Mouse (Mus musculus): Measurements from ENCODE around the gene Ccdc33. TPM values are rescaled to one million over a fixed set of nuclear protein-coding genes. Genes with fewer than 3 reads are reported as not detected.

Gene Ccdc33
- polyA plus RNA-seq, 1 experiment from 2014 or later: not detected

DNA sequence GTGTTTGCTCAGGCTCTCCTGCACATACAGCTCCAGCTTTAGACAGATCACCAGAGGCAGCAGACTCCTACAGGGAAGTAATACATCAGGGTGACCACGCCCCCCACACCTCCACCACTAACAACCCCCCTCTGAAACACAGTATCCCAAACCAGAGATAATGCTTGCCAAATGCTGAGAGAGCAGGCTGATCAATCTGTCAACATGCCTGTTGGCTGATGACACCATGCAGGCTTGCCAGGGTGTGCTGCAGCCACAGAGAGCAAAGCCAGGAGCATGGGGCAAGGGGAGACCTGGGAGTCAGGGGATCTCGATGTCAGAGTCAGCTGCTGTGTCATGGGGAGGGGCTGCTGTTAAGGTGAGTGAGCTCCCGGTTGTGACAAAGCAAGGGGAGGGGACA is 55.1 kb downstream of the Ccdc33 start, which contains the start of gene Stra6:
Gene Stra6 (plus strand): TSS at position 258 of the 400 bp plus-strand sequence.
- Histone ChIP-seq H3K9ac (no peak within 1 kb of the TSS), H3K36me3 (no peaks in the 10 kb centered on the region), H3K4me2 (no peak within 1 kb of the TSS), H3K27ac (ENCODE audit: poor library complexity, severe bottlenecking) (no peak within 1 kb of the TSS), H3K4me3 (no peak within 1 kb of the TSS), H3K4me1 (replicated peaks) (peaks cover 55% of the 10 kb centered on the region), H3K9me3 (replicated peaks) (no peaks in the 10 kb centered on the region), H3K27me3 (replicated peaks) (peaks cover 48% of the 10 kb centered on the region)
- no peak for ATAC-seq (ENCODE audit: insufficient number of reproducible peaks, low FRiP score)
- 8% methylated on average over 3 of the region's 3 CpGs for WGBS

DNA sequence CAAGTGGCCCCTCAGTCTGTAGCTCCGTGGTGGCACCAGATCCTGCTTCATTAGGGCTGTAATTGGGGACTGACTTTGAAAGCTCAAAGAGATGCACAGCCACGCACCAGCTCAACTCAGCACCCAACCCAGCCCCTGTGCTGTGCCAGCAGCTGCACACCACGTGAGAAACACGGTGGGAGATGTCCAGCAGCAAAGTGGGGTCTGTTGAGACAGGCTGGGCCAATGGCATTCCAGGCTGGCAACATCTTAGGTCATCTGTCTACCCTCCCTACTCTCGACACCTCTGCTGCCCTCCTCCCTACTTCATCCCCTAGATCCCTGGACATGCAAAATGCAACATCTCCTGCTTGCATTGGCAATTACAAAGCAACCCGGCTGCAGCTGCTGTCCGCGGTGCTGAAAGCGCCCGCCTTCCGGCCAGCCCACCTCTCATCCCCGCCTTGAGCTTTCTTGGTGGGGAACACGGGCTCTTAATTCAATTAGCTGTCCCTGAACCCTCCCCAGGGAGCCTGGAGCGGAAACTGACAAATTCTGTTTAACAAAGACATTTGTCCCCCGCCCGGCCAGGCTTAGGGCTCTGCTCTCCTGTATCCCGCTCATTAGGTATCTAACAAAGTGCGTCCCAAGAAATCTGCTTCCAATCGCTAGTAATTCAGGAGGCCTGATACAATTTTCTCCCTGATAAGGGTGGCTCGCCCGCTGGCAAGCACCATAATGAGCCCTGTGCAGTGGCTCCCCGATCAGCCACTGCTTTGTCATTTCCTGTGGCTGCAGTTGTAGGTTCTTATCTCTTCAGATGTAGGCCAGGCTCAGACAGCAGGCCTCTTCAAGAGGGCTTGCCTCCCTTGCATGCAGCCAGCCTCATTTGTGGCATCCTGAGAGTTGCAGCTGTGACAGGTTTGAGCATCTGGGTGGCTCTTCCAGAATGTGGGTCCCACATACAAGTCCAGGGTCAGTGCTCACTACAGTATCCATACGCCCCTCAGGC is 57.7 kb downstream of the Ccdc33 start:
- peaks cover 61% of the 10 kb centered on the region for H3K27me3 ChIP-seq (replicated peaks)
- WGBS: 6% methylated on average over 23 of the region's 23 CpGs

DNA sequence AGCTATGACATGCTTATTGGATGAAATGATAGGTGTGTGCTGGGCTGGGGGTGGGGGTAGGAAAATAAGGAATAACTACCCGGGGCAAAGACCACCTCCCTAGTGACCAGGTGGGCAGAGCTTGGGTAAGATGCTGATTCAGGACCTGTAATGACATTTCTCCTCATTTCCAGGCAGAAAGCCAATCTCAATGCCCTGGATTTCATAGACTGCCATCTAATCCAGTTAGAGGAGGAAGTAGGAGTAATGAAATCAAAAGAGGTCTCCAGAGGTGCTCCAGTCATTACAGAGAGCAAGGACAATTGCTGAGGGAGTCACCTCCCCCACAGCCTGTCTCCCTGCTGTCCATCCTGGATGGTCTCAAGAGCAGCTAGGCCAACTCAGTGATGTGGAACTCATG is 58.7 kb downstream of the Ccdc33 start:
- 45% methylated on average over 1 of the region's 1 CpGs for WGBS
- H3K36me3 ChIP-seq: no peaks in the 10 kb centered on the region
- ATAC-seq (ENCODE audit: insufficient number of reproducible peaks, low FRiP score): no peak
- no peaks in the 10 kb centered on the region for H3K9me3 ChIP-seq (replicated peaks)
- no peak overlapping the region for H3K9ac ChIP-seq
- no peak overlapping the region for H3K27ac ChIP-seq (ENCODE audit: poor library complexity, severe bottlenecking)
- H3K4me3 ChIP-seq: no peak overlapping the region
- H3K4me2 ChIP-seq: no peak overlapping the region
- H3K27me3 ChIP-seq (replicated peaks): peaks cover 65% of the 10 kb centered on the region
- peaks cover 46% of the 10 kb centered on the region for H3K4me1 ChIP-seq (replicated peaks)

More for the DNA sequence above, 57.7 kb downstream of the Ccdc33 start:
- H3K4me3 ChIP-seq: no peak overlapping the region
- no peak for ATAC-seq (ENCODE audit: insufficient number of reproducible peaks, low FRiP score)
- no peak overlapping the region for H3K27ac ChIP-seq (ENCODE audit: poor library complexity, severe bottlenecking)
- no peak overlapping the region for H3K9ac ChIP-seq
- no peak overlapping the region for H3K4me2 ChIP-seq
- H3K9me3 ChIP-seq (replicated peaks): no peaks in the 10 kb centered on the region
- H3K36me3 ChIP-seq: no peaks in the 10 kb centered on the region
- H3K4me1 ChIP-seq (replicated peaks): peaks cover 39% of the 10 kb centered on the region

DNA sequence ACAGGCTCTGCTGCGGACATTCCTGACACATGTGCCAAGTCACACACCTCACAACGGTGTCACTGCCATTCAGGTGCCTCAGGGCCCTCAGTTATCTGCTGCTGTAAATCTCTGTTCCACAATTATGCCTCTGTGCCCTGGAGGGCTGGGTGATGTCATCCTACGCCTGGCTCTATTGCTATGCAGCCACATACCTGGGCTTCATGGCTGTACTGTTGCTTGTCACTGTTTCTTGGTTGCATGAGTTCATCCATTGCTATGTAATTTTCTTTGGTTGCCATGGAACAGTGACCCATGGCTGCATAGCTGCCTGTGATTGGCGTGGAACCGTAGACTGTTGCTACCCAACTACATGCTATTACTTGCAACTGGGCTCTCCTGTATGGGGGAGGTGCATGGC is 63.0 kb downstream of the Ccdc33 start:
- peaks cover 62% of the 10 kb centered on the region for H3K27me3 ChIP-seq (replicated peaks)
- no peak overlapping the region for H3K9ac ChIP-seq
- ATAC-seq (ENCODE audit: insufficient number of reproducible peaks, low FRiP score): no peak
- 59% methylated on average over 5 of the region's 5 CpGs for WGBS
- no peaks in the 10 kb centered on the region for H3K36me3 ChIP-seq
- no peak overlapping the region for H3K4me2 ChIP-seq
- H3K4me1 ChIP-seq (replicated peaks): peaks cover 31% of the 10 kb centered on the region
- H3K4me3 ChIP-seq: no peak overlapping the region
- no peak overlapping the region for H3K27ac ChIP-seq (ENCODE audit: poor library complexity, severe bottlenecking)
- no peaks in the 10 kb centered on the region for H3K9me3 ChIP-seq (replicated peaks)

DNA sequence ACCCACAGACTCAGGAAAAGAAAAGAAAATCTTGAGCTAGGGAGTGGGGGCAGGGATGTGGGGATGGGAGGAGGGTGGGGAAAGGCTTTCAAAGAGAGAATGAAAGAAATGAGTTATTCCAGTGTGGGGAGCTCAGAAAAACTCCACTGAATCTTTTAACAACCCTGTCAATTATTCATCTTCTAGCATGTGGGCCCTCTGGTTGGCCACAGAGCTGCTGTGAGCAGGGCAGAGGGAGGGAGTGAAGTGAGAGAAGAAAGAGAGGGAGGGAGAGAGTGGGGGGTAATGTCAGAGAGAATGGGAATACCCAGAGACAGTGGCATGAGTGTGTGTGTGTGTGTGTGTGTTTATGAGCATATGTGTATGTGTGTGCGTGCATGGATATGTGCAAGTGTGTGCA is 64.6 kb downstream of the Ccdc33 start:
- Histone ChIP-seq H3K4me1 (replicated peaks) (peaks cover 30% of the 10 kb centered on the region), H3K36me3 (no peaks in the 10 kb centered on the region), H3K9ac (no peak overlapping the region), H3K27me3 (replicated peaks) (peaks cover 69% of the 10 kb centered on the region), H3K4me3 (no peak overlapping the region), H3K9me3 (replicated peaks) (no peaks in the 10 kb centered on the region), H3K4me2 (no peak overlapping the region), H3K27ac (ENCODE audit: poor library complexity, severe bottlenecking) (no peak overlapping the region)
- no peak for ATAC-seq (ENCODE audit: insufficient number of reproducible peaks, low FRiP score)
- WGBS: 78% methylated on average over 1 of the region's 1 CpGs

DNA sequence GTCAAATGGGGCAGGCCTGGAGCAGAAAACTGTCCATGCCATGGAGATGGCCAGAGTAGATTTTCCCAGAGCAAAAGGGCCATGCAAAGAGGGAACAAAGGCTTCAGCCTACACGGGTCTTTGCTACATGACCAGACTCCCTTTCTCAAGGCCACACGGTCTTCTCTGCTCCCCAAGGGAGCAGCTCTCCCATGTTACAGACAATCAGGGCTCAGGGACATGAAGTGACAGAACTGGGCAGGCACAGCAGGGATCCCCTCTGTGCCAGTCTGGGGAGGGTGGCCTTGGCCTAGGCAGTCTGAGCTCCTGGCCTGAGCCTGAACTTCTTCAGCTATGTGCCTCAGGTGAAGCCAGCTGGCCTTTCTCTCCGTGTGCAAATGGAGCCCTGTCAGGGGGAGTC is 65.1 kb downstream of the Ccdc33 start:
- H3K36me3 ChIP-seq: no peaks in the 10 kb centered on the region
- H3K9me3 ChIP-seq (replicated peaks): no peaks in the 10 kb centered on the region
- H3K27ac ChIP-seq (ENCODE audit: poor library complexity, severe bottlenecking): no peak overlapping the region
- no peak for ATAC-seq (ENCODE audit: insufficient number of reproducible peaks, low FRiP score)
- peaks cover 35% of the 10 kb centered on the region for H3K4me1 ChIP-seq (replicated peaks)
- H3K4me3 ChIP-seq: no peak overlapping the region
- 39% methylated on average over 3 of the region's 3 CpGs for WGBS
- H3K9ac ChIP-seq: no peak overlapping the region
- H3K4me2 ChIP-seq: no peak overlapping the region
- peaks cover 73% of the 10 kb centered on the region for H3K27me3 ChIP-seq (replicated peaks)

DNA sequence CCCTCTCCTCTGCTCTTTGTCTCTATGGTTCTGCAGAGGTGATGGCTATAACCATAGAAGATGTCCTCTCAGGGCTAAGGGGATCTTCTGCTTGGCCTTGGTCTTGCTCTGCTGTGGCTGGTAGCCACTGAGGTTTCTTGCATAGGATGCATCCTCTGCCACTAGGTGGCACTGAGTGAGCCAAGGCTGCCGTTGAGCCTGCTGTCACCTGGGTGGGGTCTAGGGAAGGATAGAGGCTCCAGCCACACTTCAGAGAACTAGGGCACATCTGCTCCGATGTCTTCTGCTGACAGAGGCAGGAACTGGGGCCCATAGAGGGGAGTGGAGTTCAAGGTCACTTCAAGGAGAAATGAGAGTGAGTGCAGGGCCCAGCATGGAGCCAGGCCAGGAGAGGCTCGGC is 65.5 kb downstream of the Ccdc33 start:
- no peak overlapping the region for H3K9ac ChIP-seq
- H3K4me3 ChIP-seq: no peak overlapping the region
- no peaks in the 10 kb centered on the region for H3K36me3 ChIP-seq
- peaks cover 39% of the 10 kb centered on the region for H3K4me1 ChIP-seq (replicated peaks)
- H3K27ac ChIP-seq (ENCODE audit: poor library complexity, severe bottlenecking): no peak overlapping the region
- peak; percentile 43; the same call in 1 of the 2 replicates for ATAC-seq (ENCODE audit: insufficient number of reproducible peaks, low FRiP score)
- no peak overlapping the region for H3K4me2 ChIP-seq
- 12% methylated on average over 3 of the region's 3 CpGs for WGBS
- H3K9me3 ChIP-seq (replicated peaks): no peaks in the 10 kb centered on the region
- H3K27me3 ChIP-seq (replicated peaks): peaks cover 71% of the 10 kb centered on the region

DNA sequence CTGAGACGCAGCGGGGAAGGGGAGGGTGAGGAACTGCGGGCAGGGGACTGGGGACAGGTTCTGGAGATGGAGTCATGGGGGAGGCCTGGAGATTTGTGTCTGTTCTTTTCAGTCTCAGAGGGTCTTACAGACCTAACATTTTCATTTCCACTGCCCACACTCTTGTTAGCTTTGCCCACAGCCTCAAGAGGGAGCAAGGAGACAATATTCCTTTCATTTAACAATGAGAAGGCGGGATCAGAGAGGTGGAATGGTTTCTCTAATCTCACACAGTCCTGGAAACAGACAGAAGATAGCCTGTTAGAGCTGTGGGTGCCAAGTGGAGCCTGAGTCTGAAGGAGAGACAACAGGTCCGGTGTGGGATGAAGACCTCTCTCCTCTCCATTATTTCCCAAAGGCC is 66.7 kb downstream of the Ccdc33 start:
- Histone ChIP-seq H3K36me3 (no peaks in the 10 kb centered on the region), H3K9ac (no peak overlapping the region), H3K4me1 (replicated peaks) (peaks cover 49% of the 10 kb centered on the region), H3K27me3 (replicated peaks) (peaks cover 59% of the 10 kb centered on the region), H3K4me2 (no peak overlapping the region), H3K4me3 (no peak overlapping the region), H3K9me3 (replicated peaks) (no peaks in the 10 kb centered on the region), H3K27ac (ENCODE audit: poor library complexity, severe bottlenecking) (no peak overlapping the region)
- ATAC-seq (ENCODE audit: insufficient number of reproducible peaks, low FRiP score): no peak
- 38% methylated on average over 5 of the region's 5 CpGs for WGBS

DNA sequence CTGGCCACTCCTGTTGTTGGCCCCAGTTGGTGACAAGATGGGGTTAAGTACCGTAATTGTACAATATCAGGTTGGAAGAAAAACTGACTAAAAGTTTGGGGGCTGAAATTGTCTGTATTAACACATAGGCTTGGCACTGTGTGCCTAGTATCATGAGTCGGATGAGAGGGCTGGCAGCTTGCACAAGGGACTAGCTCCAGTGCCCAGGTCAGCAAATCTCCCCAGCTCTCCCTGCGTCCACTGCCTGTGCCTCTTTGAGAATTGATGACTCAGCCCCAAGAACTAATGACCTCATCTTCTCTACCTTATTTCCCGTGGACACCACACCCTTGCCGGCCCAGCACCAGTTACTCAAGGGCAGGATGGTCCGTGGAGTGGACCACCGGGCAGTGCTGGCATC is 68.8 kb downstream of the Ccdc33 start:
- H3K27ac ChIP-seq (ENCODE audit: poor library complexity, severe bottlenecking): no peak overlapping the region
- H3K9me3 ChIP-seq (replicated peaks): no peaks in the 10 kb centered on the region
- no peak overlapping the region for H3K4me2 ChIP-seq
- ATAC-seq (ENCODE audit: insufficient number of reproducible peaks, low FRiP score): no peak
- H3K27me3 ChIP-seq (replicated peaks): peaks cover 41% of the 10 kb centered on the region
- H3K4me3 ChIP-seq: no peak overlapping the region
- no peak overlapping the region for H3K9ac ChIP-seq
- H3K36me3 ChIP-seq: no peaks in the 10 kb centered on the region
- WGBS: 63% methylated on average over 7 of the region's 7 CpGs
- H3K4me1 ChIP-seq (replicated peaks): peaks cover 39% of the 10 kb centered on the region

DNA sequence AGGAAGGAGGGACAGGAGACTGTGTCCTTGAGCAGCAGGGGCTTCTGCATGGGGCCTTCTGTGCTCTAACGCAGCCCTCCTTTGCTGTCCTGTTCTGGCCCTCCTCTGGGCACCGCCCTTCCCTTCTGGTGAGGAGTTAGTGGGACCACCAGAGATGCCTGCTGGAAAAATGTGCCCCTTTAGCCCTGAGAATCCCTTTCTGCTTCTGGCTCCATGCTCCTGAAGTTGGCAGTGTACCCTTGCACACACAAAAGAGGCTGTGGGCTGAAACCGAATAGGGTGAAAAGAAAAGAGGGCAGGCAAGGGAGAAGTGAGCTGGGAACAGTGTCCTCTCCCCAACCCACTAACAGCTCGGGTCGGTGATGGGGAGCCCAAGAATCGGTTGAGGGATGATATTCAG is 69.4 kb downstream of the Ccdc33 start:
- no peak for ATAC-seq (ENCODE audit: insufficient number of reproducible peaks, low FRiP score)
- Histone ChIP-seq H3K4me1 (replicated peaks) (peaks cover 39% of the 10 kb centered on the region), H3K27me3 (replicated peaks) (peaks cover 36% of the 10 kb centered on the region), H3K4me3 (no peak overlapping the region), H3K27ac (ENCODE audit: poor library complexity, severe bottlenecking) (no peak overlapping the region), H3K4me2 (no peak overlapping the region), H3K36me3 (no peaks in the 10 kb centered on the region), H3K9me3 (replicated peaks) (no peaks in the 10 kb centered on the region), H3K9ac (no peak overlapping the region)
- WGBS: 56% methylated on average over 6 of the region's 6 CpGs

DNA sequence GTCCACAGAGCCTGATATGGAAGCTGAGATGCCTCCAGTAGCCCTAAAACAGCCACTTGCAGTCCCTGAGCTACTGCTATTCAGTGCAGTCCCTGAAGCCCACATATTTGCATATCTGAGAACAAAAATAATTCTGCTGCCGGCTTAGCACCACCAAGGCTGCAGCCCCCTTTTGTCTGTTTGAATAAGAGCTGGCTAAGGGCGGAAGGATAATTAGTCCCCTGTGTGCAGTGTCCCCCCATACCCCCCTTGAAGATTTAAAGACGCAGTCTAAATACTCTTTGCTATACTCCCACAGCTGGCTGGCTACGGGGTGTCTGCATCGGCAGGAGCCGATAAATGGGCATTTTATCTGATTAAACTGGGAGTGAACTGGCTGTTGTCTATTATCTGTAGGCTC is 70.0 kb downstream of the Ccdc33 start:
- no peak overlapping the region for H3K9ac ChIP-seq
- ATAC-seq (ENCODE audit: insufficient number of reproducible peaks, low FRiP score): no peak
- H3K9me3 ChIP-seq (replicated peaks): no peaks in the 10 kb centered on the region
- H3K27ac ChIP-seq (ENCODE audit: poor library complexity, severe bottlenecking): no peak overlapping the region
- WGBS: 15% methylated on average over 6 of the region's 6 CpGs
- H3K36me3 ChIP-seq: no peaks in the 10 kb centered on the region
- peaks cover 38% of the 10 kb centered on the region for H3K4me1 ChIP-seq (replicated peaks)
- H3K4me2 ChIP-seq: no peak overlapping the region
- peaks cover 38% of the 10 kb centered on the region for H3K27me3 ChIP-seq (replicated peaks)
- no peak overlapping the region for H3K4me3 ChIP-seq
